Mouse (Mus musculus): Measurements from ENCODE around the gene Thap3.

- TF ChIP-seq CTCF (IDR thresholded peaks at IDR 0.05; ENCODE audit: low read depth, low read length) (no peak), POLR2A (IDR thresholded peaks at IDR 0.05; ENCODE audit: borderline replicate concordance, low read depth, low read length) (no peak)
Observed at GRCm38 (mm10) chr4:151955791-151956190, 33.0 kb downstream of the Thap3 start.

All from bone marrow macrophage, adult 2 months (primary cell).